Mouse (Mus musculus) megakaryocyte, embryonic 14.5 days (primary cell): Measurements from ENCODE around the gene Smg8.

Source experiments
- FLI1 ChIP-seq: IDR thresholded peaks from 2 replicates; pipeline ENCODE4 v1.6.1; 2012; ENCODE audit warnings: low read length, inconsistent platforms, mixed read lengths
- GATA1 ChIP-seq: IDR thresholded peaks from 3 replicates; pipeline ENCODE4 v1.6.1; 2012; ENCODE audit warnings: mixed read lengths, low read length, inconsistent platforms, borderline replicate concordance

DNA sequence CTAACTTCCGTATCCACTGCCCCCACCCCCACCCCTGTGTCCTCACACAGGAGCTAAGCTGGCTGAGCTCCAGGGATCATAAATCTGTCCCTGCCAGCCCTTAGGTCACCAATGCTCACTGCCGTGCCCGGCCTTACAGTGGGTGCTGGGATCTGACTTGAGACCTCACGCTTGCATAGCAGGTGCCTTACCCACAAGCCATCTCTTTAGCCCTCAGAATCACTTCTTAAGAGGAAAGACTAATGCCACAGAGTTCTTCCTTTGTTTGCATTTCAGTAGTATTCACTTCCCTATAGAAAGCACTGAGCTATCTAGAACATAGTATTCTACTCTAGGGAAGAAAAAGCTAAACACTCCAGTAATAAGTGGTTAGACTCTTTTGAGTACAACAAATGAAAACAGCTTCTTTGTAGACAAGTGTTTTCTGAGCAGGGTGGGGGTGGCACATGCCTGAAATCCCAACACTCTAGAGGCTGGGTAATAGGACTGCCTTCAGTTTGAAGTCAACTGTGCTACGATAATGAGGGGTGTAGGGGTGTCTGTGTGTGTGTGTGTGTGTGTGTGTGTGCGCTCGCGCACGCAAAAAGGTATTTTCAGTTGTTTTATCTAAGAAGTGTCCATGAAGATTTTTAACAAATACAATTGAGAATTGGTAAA, 47.1 kb downstream of the Smg8 start:
- TF ChIP-seq GATA1 (no peak), FLI1 (no peak)
